Mouse (Mus musculus): ENCODE data around the gene Lrriq3.

Gene Lrriq3

GRCm38 (mm10) chr3:155093116-155093956, at the start of gene Lrriq3, which contains the start of gene Fpgt:
Gene Lrriq3, plus strand, starts transcription at chr3:155093434.
Gene Fpgt, minus strand, starts transcription at chr3:155093403.
- in situ Hi-C loops (cut with MboI, MseI), result loop anchor here (5.0 to 25.0 kb wide), 3 partner anchors 496 to 1506 kb away; partner anchors contain the start of genes Slc44a5 (in 2 of the 2), Cryz (in 1 of the 2) and Tyw3 (in 1 of the 2)

- in situ Hi-C loops (cut with MboI, MseI), result no loop called here
Observed at GRCm38 (mm10) chr3:155052021-155052420, 41.2 kb upstream of the Lrriq3 start.

- in situ Hi-C loops (cut with MboI, MseI), result no loop called here
Observed at GRCm38 (mm10) chr3:155053189-155053588, 40.0 kb upstream of the Lrriq3 start.

GRCm38 (mm10) chr3:155055231-155055916, 37.9 kb upstream of the Lrriq3 start, which contains the start of gene Tnni3k:
Gene Tnni3k, minus strand, starts transcription at chr3:155055407.
- in situ Hi-C loops (cut with MboI, MseI), result no loop called here

- in situ Hi-C loops (cut with MboI, MseI), result no loop called here
Observed at GRCm38 (mm10) chr3:155056606-155057005, 36.6 kb upstream of the Lrriq3 start.

GRCm38 (mm10) chr3:155057566-155057965, 35.7 kb upstream of the Lrriq3 start:
- in situ Hi-C loops (cut with MboI, MseI), result no loop called here

GRCm38 (mm10) chr3:155058800-155059448, 34.3 kb upstream of the Lrriq3 start:
- in situ Hi-C loops (cut with MboI, MseI), result no loop called here

GRCm38 (mm10) chr3:155059449-155059822, 33.8 kb upstream of the Lrriq3 start:
- in situ Hi-C loops (cut with MboI, MseI), result no loop called here

GRCm38 (mm10) chr3:155077908-155078307, 15.3 kb upstream of the Lrriq3 start:
- in situ Hi-C loops (cut with MboI, MseI), result loop anchor here (25.0 kb wide), 2 partner anchors 1116 to 1491 kb away; partner anchors contain the start of gene Slc44a5 (in 2 of the 2)

GRCm38 (mm10) chr3:155092081-155092480, 1.2 kb upstream of the Lrriq3 start:
- in situ Hi-C loops (cut with MboI, MseI), result loop anchor here (5.0 to 25.0 kb wide), 3 partner anchors 495 to 1505 kb away; partner anchors contain the start of genes Slc44a5 (in 2 of the 2), Cryz (in 1 of the 2) and Tyw3 (in 1 of the 2)

GRCm38 (mm10) chr3:155099266-155099665, 6.0 kb downstream of the Lrriq3 start:
- in situ Hi-C loops (cut with MboI, MseI), result loop anchor here (25.0 kb wide), 2 partner anchors 1137 to 1512 kb away; partner anchors contain the start of gene Slc44a5 (in 2 of the 2)

- in situ Hi-C loops (cut with MboI, MseI), result no loop called here
Observed at GRCm38 (mm10) chr3:155105957-155106356, 12.7 kb downstream of the Lrriq3 start.

- in situ Hi-C loops (cut with MboI, MseI), result no loop called here
Observed at GRCm38 (mm10) chr3:155137737-155138136, 44.5 kb downstream of the Lrriq3 start.

GRCm38 (mm10) chr3:155141047-155141446, 47.8 kb downstream of the Lrriq3 start:
- in situ Hi-C loops (cut with MboI, MseI), result no loop called here

GRCm38 (mm10) chr3:155144368-155144767, 51.1 kb downstream of the Lrriq3 start:
- in situ Hi-C loops (cut with MboI, MseI), result no loop called here

GRCm38 (mm10) chr3:155161842-155162241, 68.6 kb downstream of the Lrriq3 start:
- in situ Hi-C loops (cut with MboI, MseI), result no loop called here

- in situ Hi-C loops (cut with MboI, MseI), result no loop called here
Observed at GRCm38 (mm10) chr3:155180303-155180902, 87.2 kb downstream of the Lrriq3 start.

GRCm38 (mm10) chr3:155186456-155186855, 93.2 kb downstream of the Lrriq3 start:
- in situ Hi-C loops (cut with MboI, MseI), result no loop called here

GRCm38 (mm10) chr3:155188857-155189256, 95.6 kb downstream of the Lrriq3 start:
- in situ Hi-C loops (cut with MboI, MseI), result no loop called here

- in situ Hi-C loops (cut with MboI, MseI), result no loop called here
Observed at GRCm38 (mm10) chr3:155234919-155235318, 141.7 kb downstream of the Lrriq3 start.

- in situ Hi-C loops (cut with MboI, MseI), result no loop called here
Observed at GRCm38 (mm10) chr3:155235502-155235901, 142.3 kb downstream of the Lrriq3 start.
